Mouse (Mus musculus): ENCODE results near the gene Pcdh15. TPM values are rescaled to one million over a fixed set of nuclear protein-coding genes. Genes with fewer than 3 reads are reported as not detected.
A peak's percentile ranks its signal among the peaks of the same experiment; 100 is the strongest.

Gene Pcdh15
- polyA plus RNA-seq, 1 experiment: not detected

DNA sequence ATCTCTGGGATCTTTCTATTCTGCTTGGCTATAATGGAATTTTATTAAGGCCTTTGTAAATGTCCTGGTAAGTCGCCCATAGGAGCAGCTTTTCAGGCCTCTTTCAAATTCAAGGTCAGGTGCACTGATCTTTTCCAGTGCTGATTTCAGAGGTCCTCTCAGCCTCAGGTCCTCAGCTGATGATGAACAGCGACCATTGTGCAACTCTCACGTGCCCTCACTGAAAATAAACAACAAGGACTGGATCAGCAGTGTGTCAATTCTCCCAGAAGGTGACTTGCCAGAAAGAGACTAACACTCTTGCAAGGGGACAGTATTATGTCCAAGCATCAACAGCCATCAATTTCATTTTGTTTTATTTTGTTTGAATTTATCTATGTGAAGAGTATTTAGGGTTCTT is 654.7 kb downstream of the Pcdh15 start:
- no peaks in the 10 kb centered on the region for H3K4me1 ChIP-seq (ENCODE audit: control insufficient read depth, insufficient read depth, low read length)
- TF ChIP-seq CTCF (IDR thresholded peaks at IDR 0.05; ENCODE audit: low read depth, low read length): no peak
- TF ChIP-seq POLR2A (IDR thresholded peaks at IDR 0.05; ENCODE audit: borderline replicate concordance, low read depth, low read length): no peak
- H3K4me3 ChIP-seq (ENCODE audit: insufficient read depth, low read length): no peak overlapping the region
- H3K27ac ChIP-seq (ENCODE audit: insufficient read depth, low read depth, low read length): no peak overlapping the region

DNA sequence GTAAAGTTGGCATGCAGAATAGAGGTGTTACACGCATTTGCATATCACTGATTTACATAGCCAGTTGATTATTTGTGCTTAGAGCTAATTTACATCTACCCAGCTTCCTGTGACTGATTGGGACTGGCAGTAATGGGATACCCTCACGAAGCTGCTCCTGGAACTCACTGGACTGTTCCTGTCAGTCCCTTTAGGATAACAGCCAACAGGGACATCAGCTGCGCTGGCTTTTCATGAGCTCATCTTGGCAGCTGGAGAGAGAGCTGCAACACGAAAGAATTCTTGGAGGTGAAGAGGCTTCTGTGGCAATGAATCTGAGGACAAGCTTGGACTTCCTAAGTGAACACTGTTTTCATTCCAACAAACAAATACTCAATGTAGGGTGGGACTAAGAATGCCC is 683.8 kb downstream of the Pcdh15 start:
- Histone ChIP-seq H3K4me1 (ENCODE audit: control insufficient read depth, insufficient read depth, low read length) (no peaks in the 10 kb centered on the region), H3K27ac (ENCODE audit: insufficient read depth, low read depth, low read length) (no peak overlapping the region), H3K4me3 (ENCODE audit: insufficient read depth, low read length) (no peak overlapping the region)
- no peak for TF ChIP-seq CTCF (IDR thresholded peaks at IDR 0.05; ENCODE audit: low read depth, low read length)
- TF ChIP-seq POLR2A (IDR thresholded peaks at IDR 0.05; ENCODE audit: borderline replicate concordance, low read depth, low read length): no peak

- no peak for TF ChIP-seq CTCF (IDR thresholded peaks at IDR 0.05; ENCODE audit: low read depth, low read length)
- TF ChIP-seq POLR2A (IDR thresholded peaks at IDR 0.05; ENCODE audit: borderline replicate concordance, low read depth, low read length): no peak
- no peak overlapping the region for H3K27ac ChIP-seq (ENCODE audit: insufficient read depth, low read depth, low read length)
- H3K4me1 ChIP-seq (ENCODE audit: control insufficient read depth, insufficient read depth, low read length): no peaks in the 10 kb centered on the region
Observed at GRCm38 (mm10) chr10:73788163-73788562, 689.0 kb downstream of the Pcdh15 start.

DNA sequence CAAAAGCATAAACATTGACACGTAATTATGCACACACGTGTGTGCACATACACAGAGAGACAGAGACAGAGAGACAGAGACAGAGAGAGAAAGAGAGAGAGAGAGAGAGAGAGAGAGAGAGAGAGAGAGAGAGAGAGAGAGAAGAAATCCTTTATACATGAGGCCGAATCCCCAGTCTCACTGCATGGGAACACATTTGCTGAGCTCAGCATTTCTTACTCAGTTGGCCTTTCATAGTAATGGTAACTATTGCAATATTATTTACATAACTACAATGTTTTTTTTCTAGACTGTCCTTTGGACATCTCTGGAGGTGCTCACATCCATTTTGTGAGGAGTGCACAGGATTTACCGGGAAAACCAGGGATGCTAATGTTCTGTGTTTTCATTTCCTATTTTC is 705.9 kb downstream of the Pcdh15 start:
- no peak for TF ChIP-seq CTCF (IDR thresholded peaks at IDR 0.05; ENCODE audit: low read depth, low read length)
- no peak for TF ChIP-seq POLR2A (IDR thresholded peaks at IDR 0.05; ENCODE audit: borderline replicate concordance, low read depth, low read length)
- no peak overlapping the region for H3K27ac ChIP-seq (ENCODE audit: insufficient read depth, low read depth, low read length)
- no peak overlapping the region for H3K4me3 ChIP-seq (ENCODE audit: insufficient read depth, low read length)
- H3K4me1 ChIP-seq (ENCODE audit: control insufficient read depth, insufficient read depth, low read length): no peaks in the 10 kb centered on the region

More at GRCm38 (mm10) chr10:73788163-73788562, 689.0 kb downstream of the Pcdh15 start:
- no peak overlapping the region for H3K4me3 ChIP-seq (ENCODE audit: insufficient read depth, low read length)

DNA sequence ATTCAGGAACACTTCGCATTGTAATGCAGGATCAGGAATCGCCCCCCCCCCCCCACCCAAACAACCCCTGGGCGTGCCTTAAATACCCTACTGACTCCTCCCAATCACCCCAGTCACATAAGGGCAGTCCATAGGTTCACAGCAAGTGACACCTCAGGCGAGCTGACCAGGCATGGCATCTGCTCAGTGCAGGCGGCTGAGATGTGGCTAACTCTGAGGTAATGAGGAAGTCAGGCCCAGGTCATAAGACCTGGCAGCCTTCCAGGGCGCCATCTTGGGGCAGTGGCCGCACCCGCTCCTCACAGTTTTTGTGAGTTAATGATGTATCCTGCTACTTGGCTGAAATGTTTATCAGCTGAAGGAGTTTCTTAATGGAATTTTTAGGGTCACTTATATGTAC is 713.2 kb downstream of the Pcdh15 start:
- H3K27ac ChIP-seq (ENCODE audit: insufficient read depth, low read depth, low read length): no peak overlapping the region
- H3K4me1 ChIP-seq (ENCODE audit: control insufficient read depth, insufficient read depth, low read length): no peaks in the 10 kb centered on the region
- H3K4me3 ChIP-seq (ENCODE audit: insufficient read depth, low read length): no peak overlapping the region
- no peak for TF ChIP-seq CTCF (IDR thresholded peaks at IDR 0.05; ENCODE audit: low read depth, low read length)
- TF ChIP-seq POLR2A (IDR thresholded peaks at IDR 0.05; ENCODE audit: borderline replicate concordance, low read depth, low read length): no peak

DNA sequence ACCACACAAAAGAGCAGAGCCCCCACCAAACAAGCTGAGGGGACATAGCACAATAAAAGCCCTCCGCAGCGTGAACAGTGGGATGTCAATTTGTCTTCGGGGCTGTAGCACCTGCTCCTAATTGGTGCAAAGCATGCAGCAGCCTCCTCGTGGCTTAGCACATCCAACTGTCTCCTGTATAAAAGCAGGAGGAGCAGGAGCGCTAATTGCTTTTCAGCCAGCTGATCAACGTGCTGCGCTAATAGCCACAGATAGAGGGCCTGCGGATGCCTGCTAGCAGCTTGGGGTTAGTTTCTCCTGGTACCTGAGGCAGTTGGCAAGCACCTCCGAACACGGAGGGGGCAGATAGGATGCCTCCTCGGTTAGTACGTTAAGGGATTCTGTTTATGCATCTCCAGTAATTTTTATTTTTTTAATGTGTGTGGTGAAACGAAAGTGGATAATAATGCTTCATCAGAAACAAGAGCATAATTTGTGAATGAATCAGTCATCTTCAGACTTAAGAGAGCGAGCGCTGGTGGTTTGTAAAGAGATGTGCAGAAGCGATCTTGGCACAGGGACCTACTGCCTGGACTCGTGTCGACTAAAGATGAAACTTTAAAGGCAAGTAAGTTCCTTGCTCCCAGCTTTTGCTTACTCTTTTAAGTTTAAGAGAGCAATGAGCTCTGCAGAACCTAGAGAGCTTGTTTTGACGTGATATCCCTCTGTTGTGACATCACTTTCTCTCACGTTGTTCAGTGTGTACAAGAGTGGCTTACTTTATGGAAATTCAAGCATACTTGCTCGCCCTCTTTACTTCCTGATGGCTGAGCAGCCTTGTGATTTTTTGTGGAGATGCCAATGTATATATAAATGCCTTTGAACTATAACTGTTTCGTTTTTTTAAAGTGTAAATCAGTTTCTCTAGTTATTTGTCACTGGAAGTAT is 722.8 kb downstream of the Pcdh15 start:
- Histone ChIP-seq H3K4me3 (ENCODE audit: insufficient read depth, low read length) (no peak overlapping the region), H3K4me1 (ENCODE audit: control insufficient read depth, insufficient read depth, low read length) (no peaks in the 10 kb centered on the region), H3K27ac (ENCODE audit: insufficient read depth, low read depth, low read length) (no peak overlapping the region)
- TF ChIP-seq POLR2A (IDR thresholded peaks at IDR 0.05; ENCODE audit: borderline replicate concordance, low read depth, low read length): no peak
- TF ChIP-seq CTCF (IDR thresholded peaks at IDR 0.05; ENCODE audit: low read depth, low read length): no peak

GRCm38 (mm10) chr10:73823214-73823613 is 724.1 kb downstream of the Pcdh15 start:
- H3K4me3 ChIP-seq (ENCODE audit: insufficient read depth, low read length): no peak overlapping the region

GRCm38 (mm10) chr10:73826354-73826753 is 727.2 kb downstream of the Pcdh15 start:
- no peak for TF ChIP-seq CTCF (IDR thresholded peaks at IDR 0.05; ENCODE audit: low read depth, low read length)
- no peak for TF ChIP-seq POLR2A (IDR thresholded peaks at IDR 0.05; ENCODE audit: borderline replicate concordance, low read depth, low read length)
- Histone ChIP-seq H3K4me1 (ENCODE audit: control insufficient read depth, insufficient read depth, low read length) (no peaks in the 10 kb centered on the region), H3K27ac (ENCODE audit: insufficient read depth, low read depth, low read length) (no peak overlapping the region), H3K4me3 (ENCODE audit: insufficient read depth, low read length) (peak overlapping the region; percentile 41)

More at GRCm38 (mm10) chr10:73823214-73823613, 724.1 kb downstream of the Pcdh15 start:
- no peaks in the 10 kb centered on the region for H3K4me1 ChIP-seq (ENCODE audit: control insufficient read depth, insufficient read depth, low read length)
- no peak overlapping the region for H3K27ac ChIP-seq (ENCODE audit: insufficient read depth, low read depth, low read length)
- TF ChIP-seq POLR2A (IDR thresholded peaks at IDR 0.05; ENCODE audit: borderline replicate concordance, low read depth, low read length): no peak
- no peak for TF ChIP-seq CTCF (IDR thresholded peaks at IDR 0.05; ENCODE audit: low read depth, low read length)

DNA sequence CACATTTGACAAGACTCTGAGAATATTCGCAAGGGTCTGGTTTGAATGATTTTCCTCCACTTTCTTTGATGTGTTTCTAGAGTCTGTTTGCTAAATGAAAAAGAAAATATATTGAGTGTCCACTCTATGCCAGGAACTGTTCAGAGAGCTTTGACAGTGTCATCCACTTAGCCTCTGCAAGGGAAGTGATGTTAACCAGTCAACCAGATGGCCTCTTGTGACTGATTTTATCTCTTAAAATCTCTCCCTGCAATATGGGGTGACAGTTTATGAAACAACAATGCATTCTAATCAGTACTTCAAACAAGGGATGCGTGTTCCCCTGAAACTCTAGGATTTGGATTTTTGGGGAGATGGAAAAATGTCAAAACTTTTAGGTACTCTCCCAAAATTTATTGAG is 729.6 kb downstream of the Pcdh15 start:
- no peak for TF ChIP-seq POLR2A (IDR thresholded peaks at IDR 0.05; ENCODE audit: borderline replicate concordance, low read depth, low read length)
- Histone ChIP-seq H3K4me3 (ENCODE audit: insufficient read depth, low read length) (no peak overlapping the region), H3K4me1 (ENCODE audit: control insufficient read depth, insufficient read depth, low read length) (no peaks in the 10 kb centered on the region), H3K27ac (ENCODE audit: insufficient read depth, low read depth, low read length) (no peak overlapping the region)

- Histone ChIP-seq H3K4me1 (ENCODE audit: control insufficient read depth, insufficient read depth, low read length) (no peaks in the 10 kb centered on the region), H3K4me3 (ENCODE audit: insufficient read depth, low read length) (no peak overlapping the region), H3K27ac (ENCODE audit: insufficient read depth, low read depth, low read length) (no peak overlapping the region)
- TF ChIP-seq POLR2A (IDR thresholded peaks at IDR 0.05; ENCODE audit: borderline replicate concordance, low read depth, low read length): no peak
- TF ChIP-seq CTCF (IDR thresholded peaks at IDR 0.05; ENCODE audit: low read depth, low read length): no peak
Observed at GRCm38 (mm10) chr10:73844998-73845397, 745.9 kb downstream of the Pcdh15 start.

Measured in bone marrow macrophage, adult 2 months (primary cell).